Mouse (Mus musculus): ENCODE results near the gene Stk25. TPM values are rescaled to one million over a fixed set of nuclear protein-coding genes. Genes with fewer than 3 reads are reported as not detected.

The Stk25 gene
- total RNA-seq, 2 experiments from 2014 or later = 36.5 to 52.2 TPM

- ATAC-seq (replicated peaks; ENCODE audit: low FRiP score, poor library complexity, severe bottlenecking) = peak; percentile 43
These were observed 39.5 kb downstream of the Stk25 start for GRCm38 (mm10) chr1:93618948-93619347.

DNA sequence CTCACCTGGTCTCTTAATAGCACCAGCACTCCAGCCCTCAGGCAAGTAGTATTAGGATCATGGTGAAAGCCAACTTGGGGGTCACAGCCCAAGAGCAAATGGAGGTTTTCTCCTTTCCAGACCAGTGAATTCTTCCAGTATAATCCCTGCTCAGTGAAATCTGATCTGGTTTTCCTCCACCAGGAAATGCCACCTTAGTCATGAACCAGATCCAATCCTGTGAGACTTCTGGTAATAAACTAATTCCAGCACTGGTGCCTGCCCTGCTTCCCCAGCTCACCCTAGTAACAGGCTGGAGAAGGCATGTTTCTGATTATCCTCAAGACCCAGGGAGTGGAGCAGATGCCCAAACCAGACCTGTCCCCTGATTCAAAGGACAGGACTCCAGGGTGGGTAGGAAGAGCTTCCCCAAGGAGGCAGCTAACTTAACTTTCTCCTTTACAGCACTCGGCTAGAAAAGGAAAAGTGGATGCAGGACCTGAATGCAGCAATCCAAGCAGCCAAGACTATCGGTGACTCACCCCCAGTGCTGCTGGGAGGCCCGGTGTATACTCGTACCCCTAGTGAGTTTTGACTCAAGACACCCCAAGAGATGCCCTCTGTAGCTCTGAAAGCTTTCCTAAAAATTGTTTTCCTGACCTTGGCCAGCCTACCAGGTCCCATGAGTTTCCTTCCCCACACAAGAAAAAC lies 40.3 kb downstream of the Stk25 start:
- ATAC-seq (replicated peaks; ENCODE audit: low FRiP score, poor library complexity, severe bottlenecking) = no peak

DNA sequence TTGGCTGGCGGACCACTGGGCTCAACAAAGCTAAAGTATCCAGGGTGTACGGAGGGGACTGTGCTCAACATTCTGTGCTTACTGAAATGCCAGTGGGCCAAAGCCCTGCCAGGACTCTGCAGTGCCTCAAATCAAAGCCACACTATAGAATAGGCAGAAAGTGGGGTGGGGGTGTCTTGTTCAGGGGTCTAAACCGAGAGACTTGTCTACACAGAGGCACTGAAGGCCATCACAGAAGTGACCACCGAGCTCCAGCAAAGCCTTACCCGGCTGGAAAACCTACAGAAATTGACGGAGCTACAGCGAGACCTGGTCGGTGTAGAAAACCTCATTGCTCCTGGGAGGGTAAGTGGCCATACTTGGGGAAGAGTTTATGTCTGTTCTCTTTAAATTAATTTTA lies 48.7 kb downstream of the Stk25 start:
- ATAC-seq (replicated peaks; ENCODE audit: low FRiP score, poor library complexity, severe bottlenecking) = no peak

DNA sequence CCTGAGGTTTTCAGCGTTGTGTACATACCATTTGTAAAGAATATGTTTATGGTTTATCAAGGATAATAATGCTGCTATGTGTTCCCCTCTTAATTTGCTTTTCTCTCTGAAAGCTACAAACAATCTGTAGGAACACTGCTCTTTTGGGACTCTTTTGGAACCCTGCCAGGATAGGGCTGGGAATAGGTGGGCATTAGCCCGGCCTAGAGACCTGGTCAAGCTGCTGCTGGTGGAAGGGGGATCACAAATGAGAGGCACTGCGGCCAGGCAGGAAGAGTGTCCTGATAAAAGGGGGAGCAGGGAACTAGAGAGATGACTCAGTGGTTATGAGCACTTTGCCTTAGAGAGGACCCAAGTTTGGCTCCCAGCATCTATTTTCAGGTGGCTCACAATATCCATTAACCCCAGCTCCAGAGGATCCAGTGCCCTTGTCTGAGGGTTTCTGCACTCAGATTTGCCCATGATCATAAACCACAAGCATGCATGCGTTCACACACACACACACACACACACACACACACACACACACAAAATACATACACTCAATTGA lies 49.7 kb downstream of the Stk25 start:
- ATAC-seq (replicated peaks; ENCODE audit: low FRiP score, poor library complexity, severe bottlenecking) = no peak

GRCm38 (mm10) chr1:93607090-93608083 lies 51.1 kb downstream of the Stk25 start:
- 0 out of 2 replicates have a peak, but pooled peaks have one; percentile 30 for ATAC-seq (replicated peaks; ENCODE audit: low FRiP score, poor library complexity, severe bottlenecking)

GRCm38 (mm10) chr1:93603921-93604320 lies 54.5 kb downstream of the Stk25 start:
- no peak for ATAC-seq (replicated peaks; ENCODE audit: low FRiP score, poor library complexity, severe bottlenecking)

GRCm38 (mm10) chr1:93602911-93603310 lies 55.5 kb downstream of the Stk25 start:
- ATAC-seq (replicated peaks; ENCODE audit: low FRiP score, poor library complexity, severe bottlenecking) = no peak

- ATAC-seq (replicated peaks; ENCODE audit: low FRiP score, poor library complexity, severe bottlenecking) = no peak
These were observed 62.5 kb downstream of the Stk25 start for GRCm38 (mm10) chr1:93595916-93596315.

DNA sequence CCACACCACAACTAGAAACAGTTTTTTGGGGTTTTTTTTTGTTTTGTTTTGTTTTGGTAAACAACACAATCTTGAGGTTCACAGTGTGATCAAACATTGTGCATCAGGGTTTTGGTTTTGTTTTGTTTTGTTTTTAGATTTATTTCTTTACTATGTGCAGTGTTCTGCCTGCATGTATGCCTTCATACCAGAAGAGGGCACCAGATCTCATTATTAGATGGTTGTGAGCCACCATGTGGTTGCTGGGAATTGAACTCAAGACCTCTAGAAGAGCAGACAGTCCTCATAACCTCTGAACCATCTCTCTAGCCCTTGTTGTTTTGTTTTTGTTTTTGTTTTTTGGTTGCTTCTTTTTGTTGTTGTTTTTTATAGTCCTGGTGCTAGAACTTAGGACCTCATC lies 64.5 kb downstream of the Stk25 start:
- no peak for ATAC-seq (replicated peaks; ENCODE audit: low FRiP score, poor library complexity, severe bottlenecking)

DNA sequence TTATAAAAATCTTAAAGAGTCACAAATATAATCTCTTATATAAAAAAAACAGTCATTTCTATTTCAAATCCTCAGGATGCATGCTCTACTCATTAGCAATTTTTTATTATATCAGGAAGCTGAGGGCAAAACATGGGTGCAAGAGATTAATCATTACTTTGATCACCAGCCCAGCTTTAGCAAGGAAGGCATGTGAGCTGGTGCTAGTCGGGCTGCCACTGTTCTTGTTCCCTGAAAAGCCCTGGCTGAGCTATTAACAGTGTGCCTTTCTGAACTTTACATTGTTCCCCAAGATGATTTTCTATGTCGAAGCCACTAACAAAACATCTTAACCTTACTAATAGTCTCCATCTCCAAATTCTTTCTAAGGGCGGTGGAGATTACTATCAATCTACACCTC lies 70.1 kb downstream of the Stk25 start:
- ATAC-seq (replicated peaks; ENCODE audit: low FRiP score, poor library complexity, severe bottlenecking) = no peak

DNA sequence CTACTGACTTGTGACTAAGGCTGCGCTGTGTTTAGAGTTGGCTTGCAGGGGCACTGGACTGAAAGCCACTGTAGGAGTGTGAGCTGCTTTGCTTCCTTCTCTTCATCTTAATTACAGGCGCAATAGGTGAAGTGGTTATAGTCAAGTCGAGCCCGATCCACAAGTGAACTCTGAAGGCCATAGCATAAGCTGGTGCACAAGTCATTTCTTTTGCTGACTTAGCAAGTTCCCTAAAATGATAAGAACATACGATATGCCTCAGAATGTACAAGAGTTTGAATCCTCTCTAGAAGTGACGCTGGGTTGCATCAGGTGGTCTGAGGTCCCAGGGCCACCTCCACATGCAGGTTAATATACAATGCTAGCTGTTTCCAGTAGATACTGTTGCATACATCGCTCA lies 76.9 kb downstream of the Stk25 start:
- no peak for ATAC-seq (replicated peaks; ENCODE audit: low FRiP score, poor library complexity, severe bottlenecking)

- ATAC-seq (replicated peaks; ENCODE audit: low FRiP score, poor library complexity, severe bottlenecking) = no peak
These were observed 80.6 kb downstream of the Stk25 start for GRCm38 (mm10) chr1:93577861-93578260.

- no peak for ATAC-seq (replicated peaks; ENCODE audit: low FRiP score, poor library complexity, severe bottlenecking)
These were observed 81.4 kb downstream of the Stk25 start for GRCm38 (mm10) chr1:93577066-93577465.

Other genes starting within 250 kb of the Stk25 start
- 65.8 and 68.8 TPM in 2 replicates for gene Hdlbp, start 179.8 kb downstream of the Stk25 start, total RNA-seq (2015; ENCODE audit: low replicate concordance)
- gene Hdlbp, start 179.8 kb downstream of the Stk25 start, total RNA-seq (2017; ENCODE audit: low replicate concordance) = 40.5 and 51.6 TPM in 2 replicates
- not detected in 2 replicates for gene Farp2, start 146.6 kb downstream of the Stk25 start, total RNA-seq (2015; ENCODE audit: low replicate concordance)
- gene Farp2, start 146.6 kb downstream of the Stk25 start, total RNA-seq (2017; ENCODE audit: low replicate concordance) = 0.64 and 1.5 TPM in 2 replicates
- not detected in 2 replicates for gene Bok, start 27.0 kb upstream of the Stk25 start, total RNA-seq (2015; ENCODE audit: low replicate concordance)
- not detected in 2 replicates for gene Bok, start 27.0 kb upstream of the Stk25 start, total RNA-seq (2017; ENCODE audit: low replicate concordance)
- 67.8 and 91.4 TPM in 2 replicates for gene Atg4b, start 92.8 kb upstream of the Stk25 start, total RNA-seq (2015; ENCODE audit: low replicate concordance)
- gene Atg4b, start 92.8 kb upstream of the Stk25 start, total RNA-seq (2017; ENCODE audit: low replicate concordance) = 116 and 166 TPM in 2 replicates
- gene Thap4, start 96.2 kb upstream of the Stk25 start, total RNA-seq (2015; ENCODE audit: low replicate concordance) = 1.1 and 30.6 TPM in 2 replicates
- gene Thap4, start 96.2 kb upstream of the Stk25 start, total RNA-seq (2017; ENCODE audit: low replicate concordance) = 3.1 and 14.1 TPM in 2 replicates
- gene Dtymk, start 143.3 kb upstream of the Stk25 start, total RNA-seq (2015; ENCODE audit: low replicate concordance) = 135 and 183 TPM in 2 replicates
- 123 and 140 TPM in 2 replicates for gene Dtymk, start 143.3 kb upstream of the Stk25 start, total RNA-seq (2017; ENCODE audit: low replicate concordance)
- gene Ing5, start 145.3 kb upstream of the Stk25 start, total RNA-seq (2015; ENCODE audit: low replicate concordance) = 10.5 and 18.4 TPM in 2 replicates
- 23.2 and 41.9 TPM in 2 replicates for gene Ing5, start 145.3 kb upstream of the Stk25 start, total RNA-seq (2017; ENCODE audit: low replicate concordance)
- 4.0 and 18.4 TPM in 2 replicates for gene D2hgdh, start 166.2 kb upstream of the Stk25 start, total RNA-seq (2015; ENCODE audit: low replicate concordance)
- 5.6 and 10.1 TPM in 2 replicates for gene D2hgdh, start 166.2 kb upstream of the Stk25 start, total RNA-seq (2017; ENCODE audit: low replicate concordance)
- gene Gal3st2, start 202.6 kb upstream of the Stk25 start, total RNA-seq (2015; ENCODE audit: low replicate concordance) = not detected in 2 replicates
- gene Gal3st2, start 202.6 kb upstream of the Stk25 start, total RNA-seq (2017; ENCODE audit: low replicate concordance) = not detected in 2 replicates

Data from erythroid progenitor cell, adult 5-6 weeks (primary cell).